Mouse (Mus musculus): ENCODE data around the gene Btbd3. TPM values are rescaled to one million over a fixed set of nuclear protein-coding genes. Genes with fewer than 3 reads are reported as not detected.
"Not testable (repeated sequence)": the region's sequence is repeated elsewhere in the genome, so short reads cannot be mapped to it uniquely, and the experiment has no call there.

Btbd3 gene
- polyA plus RNA-seq, 1 experiment from 2014 or later = 24.4 TPM

GRCm38 (mm10) chr2:138334198-138334597 is 77.8 kb downstream of the Btbd3 start:
- WGBS = 83% methylated on average over 2 of the region's 2 CpGs
- H3K4me1 ChIP-seq (ENCODE audit: control insufficient read depth, insufficient read depth, low read length); ATAC-seq; H3K4me3 ChIP-seq (ENCODE audit: low read depth, low read length); H3K27me3 ChIP-seq (replicated peaks; ENCODE audit: control insufficient read depth, insufficient read depth, low read length); DNase-seq (ENCODE audit: low spot score); H3K27ac ChIP-seq (ENCODE audit: low read depth, low read length); H3K9ac ChIP-seq (ENCODE audit: low read length); H3K4me2 ChIP-seq (ENCODE audit: low read length); H3K36me3 ChIP-seq (ENCODE audit: control insufficient read depth, insufficient read depth, low read length); H3K9me3 ChIP-seq (replicated peaks; ENCODE audit: control insufficient read depth, low read length): not testable (repeated sequence)

GRCm38 (mm10) chr2:138337886-138338494 is 81.6 kb downstream of the Btbd3 start:
- no peaks in the 10 kb centered on the region for H3K9me3 ChIP-seq (replicated peaks; ENCODE audit: control insufficient read depth, low read length)
- H3K27ac ChIP-seq (ENCODE audit: low read depth, low read length) = no peak overlapping the region
- ATAC-seq (peak; percentile 75), DNase-seq (ENCODE audit: low spot score) (peak; percentile 60)
- no peaks in the 10 kb centered on the region for H3K4me1 ChIP-seq (ENCODE audit: control insufficient read depth, insufficient read depth, low read length)
- H3K4me3 ChIP-seq (ENCODE audit: low read depth, low read length) = no peak overlapping the region
- no peak overlapping the region for H3K4me2 ChIP-seq (ENCODE audit: low read length)
- H3K9ac ChIP-seq (ENCODE audit: low read length) = no peak overlapping the region
- WGBS = 3% methylated on average over 6 of the region's 6 CpGs
- no peaks in the 10 kb centered on the region for H3K36me3 ChIP-seq (ENCODE audit: control insufficient read depth, insufficient read depth, low read length)
- H3K27me3 ChIP-seq (replicated peaks; ENCODE audit: control insufficient read depth, insufficient read depth, low read length) = no peaks in the 10 kb centered on the region

- H3K4me2 ChIP-seq (ENCODE audit: low read length) = no peak overlapping the region
- H3K36me3 ChIP-seq (ENCODE audit: control insufficient read depth, insufficient read depth, low read length) = no peaks in the 10 kb centered on the region
- DNase-seq (ENCODE audit: low spot score) (no peak), ATAC-seq (no peak)
- H3K27me3 ChIP-seq (replicated peaks; ENCODE audit: control insufficient read depth, insufficient read depth, low read length) = no peaks in the 10 kb centered on the region
- WGBS = 38% methylated on average over 1 of the region's 1 CpGs
- no peak overlapping the region for H3K27ac ChIP-seq (ENCODE audit: low read depth, low read length)
- H3K9me3 ChIP-seq (replicated peaks; ENCODE audit: control insufficient read depth, low read length) = no peaks in the 10 kb centered on the region
- H3K4me3 ChIP-seq (ENCODE audit: low read depth, low read length) = no peak overlapping the region
- no peaks in the 10 kb centered on the region for H3K4me1 ChIP-seq (ENCODE audit: control insufficient read depth, insufficient read depth, low read length)
- no peak overlapping the region for H3K9ac ChIP-seq (ENCODE audit: low read length)
Observed at GRCm38 (mm10) chr2:138338524-138338923, 82.2 kb downstream of the Btbd3 start.

GRCm38 (mm10) chr2:138355366-138355765 is 99.0 kb downstream of the Btbd3 start:
- WGBS = 92% methylated on average over 3 of the region's 3 CpGs
- no peak overlapping the region for H3K9ac ChIP-seq (ENCODE audit: low read length)
- H3K27ac ChIP-seq (ENCODE audit: low read depth, low read length) = no peak overlapping the region
- H3K9me3 ChIP-seq (replicated peaks; ENCODE audit: control insufficient read depth, low read length) = no peaks in the 10 kb centered on the region
- ATAC-seq = no peak
- DNase-seq (ENCODE audit: low spot score) = no peak
- no peak overlapping the region for H3K4me3 ChIP-seq (ENCODE audit: low read depth, low read length)
- no peak overlapping the region for H3K4me2 ChIP-seq (ENCODE audit: low read length)
- no peaks in the 10 kb centered on the region for H3K27me3 ChIP-seq (replicated peaks; ENCODE audit: control insufficient read depth, insufficient read depth, low read length)
- no peaks in the 10 kb centered on the region for H3K36me3 ChIP-seq (ENCODE audit: control insufficient read depth, insufficient read depth, low read length)
- H3K4me1 ChIP-seq (ENCODE audit: control insufficient read depth, insufficient read depth, low read length) = no peaks in the 10 kb centered on the region

- Histone ChIP-seq H3K9ac (ENCODE audit: low read length) (no peak overlapping the region), H3K27ac (ENCODE audit: low read depth, low read length) (no peak overlapping the region), H3K36me3 (ENCODE audit: control insufficient read depth, insufficient read depth, low read length) (no peaks in the 10 kb centered on the region), H3K4me3 (ENCODE audit: low read depth, low read length) (no peak overlapping the region), H3K4me2 (ENCODE audit: low read length) (no peak overlapping the region), H3K27me3 (replicated peaks; ENCODE audit: control insufficient read depth, insufficient read depth, low read length) (no peaks in the 10 kb centered on the region), H3K4me1 (ENCODE audit: control insufficient read depth, insufficient read depth, low read length) (no peaks in the 10 kb centered on the region), H3K9me3 (replicated peaks; ENCODE audit: control insufficient read depth, low read length) (no peaks in the 10 kb centered on the region)
- WGBS = 9% methylated on average over 5 of the region's 5 CpGs
- ATAC-seq = peak; percentile 82
- DNase-seq (ENCODE audit: low spot score) = peak; percentile 42
Observed at GRCm38 (mm10) chr2:138362474-138362873, 106.1 kb downstream of the Btbd3 start.

- H3K9me3 ChIP-seq (replicated peaks; ENCODE audit: control insufficient read depth, low read length) = no peaks in the 10 kb centered on the region
- H3K27me3 ChIP-seq (replicated peaks; ENCODE audit: control insufficient read depth, insufficient read depth, low read length) = no peaks in the 10 kb centered on the region
- no peak overlapping the region for H3K4me3 ChIP-seq (ENCODE audit: low read depth, low read length)
- H3K4me2 ChIP-seq (ENCODE audit: low read length) = no peak overlapping the region
- no peak overlapping the region for H3K27ac ChIP-seq (ENCODE audit: low read depth, low read length)
- H3K9ac ChIP-seq (ENCODE audit: low read length) = no peak overlapping the region
- 93% methylated on average over 4 of the region's 4 CpGs for WGBS
- no peaks in the 10 kb centered on the region for H3K36me3 ChIP-seq (ENCODE audit: control insufficient read depth, insufficient read depth, low read length)
- no peak for ATAC-seq
- no peak for DNase-seq (ENCODE audit: low spot score)
- H3K4me1 ChIP-seq (ENCODE audit: control insufficient read depth, insufficient read depth, low read length) = no peaks in the 10 kb centered on the region
Observed at GRCm38 (mm10) chr2:138365391-138365790, 109.0 kb downstream of the Btbd3 start.

- no peak for ATAC-seq
- 88% methylated on average over 5 of the region's 5 CpGs for WGBS
- Histone ChIP-seq H3K4me3 (ENCODE audit: low read depth, low read length) (no peak overlapping the region), H3K4me2 (ENCODE audit: low read length) (no peak overlapping the region), H3K27me3 (replicated peaks; ENCODE audit: control insufficient read depth, insufficient read depth, low read length) (no peaks in the 10 kb centered on the region), H3K9ac (ENCODE audit: low read length) (no peak overlapping the region), H3K36me3 (ENCODE audit: control insufficient read depth, insufficient read depth, low read length) (no peaks in the 10 kb centered on the region), H3K27ac (ENCODE audit: low read depth, low read length) (no peak overlapping the region), H3K9me3 (replicated peaks; ENCODE audit: control insufficient read depth, low read length) (no peaks in the 10 kb centered on the region), H3K4me1 (ENCODE audit: control insufficient read depth, insufficient read depth, low read length) (no peaks in the 10 kb centered on the region)
- DNase-seq (ENCODE audit: low spot score) = no peak
Observed at GRCm38 (mm10) chr2:138374556-138374955, 118.2 kb downstream of the Btbd3 start.

GRCm38 (mm10) chr2:138378855-138379254 is 122.5 kb downstream of the Btbd3 start:
- Histone ChIP-seq H3K36me3 (ENCODE audit: control insufficient read depth, insufficient read depth, low read length) (no peaks in the 10 kb centered on the region), H3K9ac (ENCODE audit: low read length) (no peak overlapping the region), H3K4me3 (ENCODE audit: low read depth, low read length) (no peak overlapping the region), H3K27me3 (replicated peaks; ENCODE audit: control insufficient read depth, insufficient read depth, low read length) (no peaks in the 10 kb centered on the region), H3K4me1 (ENCODE audit: control insufficient read depth, insufficient read depth, low read length) (no peaks in the 10 kb centered on the region), H3K27ac (ENCODE audit: low read depth, low read length) (no peak overlapping the region), H3K9me3 (replicated peaks; ENCODE audit: control insufficient read depth, low read length) (no peaks in the 10 kb centered on the region), H3K4me2 (ENCODE audit: low read length) (no peak overlapping the region)
- ATAC-seq (no peak), DNase-seq (ENCODE audit: low spot score) (no peak)

- no peak for ATAC-seq
- WGBS = 87% methylated on average over 2 of the region's 2 CpGs
- H3K36me3 ChIP-seq (ENCODE audit: control insufficient read depth, insufficient read depth, low read length) = no peaks in the 10 kb centered on the region
Observed at GRCm38 (mm10) chr2:138384762-138385161, 128.4 kb downstream of the Btbd3 start.

More at GRCm38 (mm10) chr2:138384762-138385161, 128.4 kb downstream of the Btbd3 start:
- H3K4me3 ChIP-seq (ENCODE audit: low read depth, low read length) = no peak overlapping the region
- H3K27me3 ChIP-seq (replicated peaks; ENCODE audit: control insufficient read depth, insufficient read depth, low read length) = no peaks in the 10 kb centered on the region
- H3K4me1 ChIP-seq (ENCODE audit: control insufficient read depth, insufficient read depth, low read length) = no peaks in the 10 kb centered on the region
- H3K4me2 ChIP-seq (ENCODE audit: low read length) = no peak overlapping the region
- no peak overlapping the region for H3K27ac ChIP-seq (ENCODE audit: low read depth, low read length)
- no peak overlapping the region for H3K9ac ChIP-seq (ENCODE audit: low read length)
- no peaks in the 10 kb centered on the region for H3K9me3 ChIP-seq (replicated peaks; ENCODE audit: control insufficient read depth, low read length)
- DNase-seq (ENCODE audit: low spot score) = no peak
